Mouse (Mus musculus) urinary bladder, postnatal 14 days (tissue): ENCODE measurements around the gene Stac3.

ENCODE experiments used
- DNase-seq: peaks from one replicate; pipeline ENCODE4 v3.0.0; 2021; ENCODE audit warnings: low spot score

The Stac3 gene

DNA sequence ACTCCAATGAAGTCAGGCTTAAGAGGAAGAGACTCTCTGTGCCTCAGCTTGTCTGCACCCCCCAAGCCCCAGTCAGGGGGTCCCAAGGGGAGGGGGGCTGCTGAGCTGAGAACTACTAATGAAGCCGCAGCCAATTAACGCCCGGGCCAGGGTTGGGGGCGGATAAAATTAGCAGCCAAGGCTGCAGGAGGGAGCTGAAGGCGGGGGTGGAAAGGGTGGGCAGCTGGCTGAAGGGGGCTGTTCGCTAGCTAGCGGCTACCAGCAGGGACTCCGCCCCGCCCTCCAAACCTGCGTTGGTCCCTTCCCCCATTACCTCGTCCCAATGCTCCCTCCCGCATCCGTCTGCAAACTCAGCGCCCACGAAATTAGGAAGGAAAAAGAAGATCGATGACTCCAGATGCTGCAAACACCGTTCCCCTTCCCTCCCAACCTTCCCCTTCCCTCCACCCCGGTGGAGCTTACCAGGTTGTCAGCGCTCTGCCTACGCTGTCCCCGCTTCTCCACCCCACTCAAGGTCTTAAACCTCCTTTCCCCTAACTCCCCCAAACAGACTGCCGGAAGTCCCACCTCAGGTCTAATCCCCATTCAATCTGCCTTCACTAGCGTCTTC lies 23.3 kb downstream of the Stac3 start:
- DNase-seq, result no peak

DNA sequence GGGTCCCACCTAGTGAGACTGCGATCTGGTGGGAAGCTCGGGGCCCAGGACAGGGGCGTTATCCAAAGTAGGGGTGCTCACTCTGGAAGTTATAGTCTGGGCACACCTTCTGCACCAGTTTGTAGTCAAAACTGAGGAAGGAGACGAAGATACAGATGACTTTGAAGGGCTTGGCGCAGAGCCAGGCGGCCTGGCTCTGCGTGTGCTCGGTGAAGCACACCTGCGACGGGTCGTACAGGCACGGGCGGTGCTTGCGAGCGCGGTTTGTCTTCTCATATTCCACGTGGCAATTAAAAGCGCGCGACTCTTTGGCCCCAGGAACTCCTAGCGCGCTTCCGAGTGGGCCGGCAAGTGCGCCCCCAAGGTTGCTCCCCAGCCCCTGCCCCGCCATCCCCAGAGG lies 24.6 kb downstream of the Stac3 start:
- no peak for DNase-seq

DNA sequence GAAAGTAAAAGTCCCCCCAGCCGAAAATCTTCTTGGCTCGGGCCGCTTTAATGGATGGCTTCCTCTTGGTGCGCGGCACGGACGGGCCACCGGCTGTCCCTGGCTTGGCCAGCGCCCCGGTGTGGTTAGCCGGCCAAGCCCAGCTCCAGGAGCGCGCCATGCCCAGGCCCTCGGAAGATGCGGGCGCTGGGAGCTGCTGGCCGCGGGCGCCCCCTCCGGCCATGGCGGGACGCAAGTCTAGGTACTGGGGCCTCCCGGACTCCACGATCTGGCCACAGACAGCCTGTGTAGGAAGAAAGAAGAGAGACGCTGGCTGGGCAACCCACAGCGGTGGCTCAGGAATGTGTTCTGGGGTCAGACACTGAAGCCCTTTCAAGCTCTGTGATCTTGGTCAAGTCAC lies 25.2 kb downstream of the Stac3 start:
- DNase-seq, result peak; percentile 56

DNA sequence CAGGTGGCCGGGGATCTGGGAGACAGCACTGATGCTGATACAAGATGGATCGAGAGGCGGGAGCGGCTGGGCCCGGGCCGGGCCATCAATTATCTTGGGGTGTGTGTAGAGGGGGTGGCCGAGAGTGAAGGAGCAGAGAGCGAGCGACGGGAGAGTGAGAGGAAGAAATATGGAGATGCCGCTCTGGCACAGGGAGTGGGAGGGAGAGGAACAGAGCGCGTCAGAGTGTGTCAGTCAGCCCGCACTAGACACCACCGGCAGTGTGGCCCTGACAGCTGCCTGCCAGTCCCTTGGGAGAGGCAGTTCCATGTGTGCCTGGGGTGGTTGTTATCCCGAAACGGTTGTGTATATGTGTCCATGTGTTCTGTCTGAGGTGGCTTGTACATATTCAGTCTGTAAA lies 26.0 kb downstream of the Stac3 start:
- DNase-seq, result no peak

DNA sequence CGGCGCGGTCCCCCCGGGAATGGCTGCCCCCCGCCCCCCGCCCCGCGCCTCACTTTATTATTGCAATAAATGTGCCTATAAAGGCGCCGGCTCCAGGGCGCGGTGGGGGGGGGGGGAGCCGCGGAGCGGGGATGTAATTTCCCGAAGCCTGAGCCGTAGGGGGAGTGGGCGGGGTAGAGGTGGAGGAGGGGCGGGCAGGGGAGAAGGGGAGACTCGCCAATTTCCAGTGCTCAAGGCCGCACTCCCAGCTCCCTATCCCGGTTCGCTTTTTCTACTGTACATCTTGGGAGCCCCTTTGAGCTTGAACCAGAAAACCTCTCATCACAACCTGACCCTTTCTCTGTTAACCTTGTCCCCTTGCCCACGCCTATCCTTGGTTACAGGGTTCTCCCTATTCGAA lies 29.5 kb downstream of the Stac3 start:
- DNase-seq, result no peak

DNA sequence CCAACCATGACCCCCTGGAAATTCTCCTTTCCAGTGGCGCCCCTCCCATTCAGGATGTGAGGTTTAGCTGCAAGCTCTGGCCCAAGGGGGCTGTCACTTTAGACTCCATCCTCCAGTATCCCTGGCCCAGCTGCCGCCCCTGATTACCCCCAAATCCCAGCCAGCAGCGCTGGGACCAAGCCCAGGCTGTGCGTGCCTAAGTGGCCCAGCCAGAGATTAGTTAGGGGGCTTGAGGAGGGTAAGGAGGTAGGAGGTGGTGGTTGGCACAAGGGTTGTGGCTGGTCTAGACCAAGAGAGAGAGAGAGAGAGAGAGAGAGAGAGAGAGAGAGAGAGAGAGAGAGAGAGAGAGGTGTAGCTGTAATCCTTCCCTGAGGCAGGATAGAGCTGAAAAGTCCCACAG lies 30.1 kb downstream of the Stac3 start:
- DNase-seq, result no peak

DNA sequence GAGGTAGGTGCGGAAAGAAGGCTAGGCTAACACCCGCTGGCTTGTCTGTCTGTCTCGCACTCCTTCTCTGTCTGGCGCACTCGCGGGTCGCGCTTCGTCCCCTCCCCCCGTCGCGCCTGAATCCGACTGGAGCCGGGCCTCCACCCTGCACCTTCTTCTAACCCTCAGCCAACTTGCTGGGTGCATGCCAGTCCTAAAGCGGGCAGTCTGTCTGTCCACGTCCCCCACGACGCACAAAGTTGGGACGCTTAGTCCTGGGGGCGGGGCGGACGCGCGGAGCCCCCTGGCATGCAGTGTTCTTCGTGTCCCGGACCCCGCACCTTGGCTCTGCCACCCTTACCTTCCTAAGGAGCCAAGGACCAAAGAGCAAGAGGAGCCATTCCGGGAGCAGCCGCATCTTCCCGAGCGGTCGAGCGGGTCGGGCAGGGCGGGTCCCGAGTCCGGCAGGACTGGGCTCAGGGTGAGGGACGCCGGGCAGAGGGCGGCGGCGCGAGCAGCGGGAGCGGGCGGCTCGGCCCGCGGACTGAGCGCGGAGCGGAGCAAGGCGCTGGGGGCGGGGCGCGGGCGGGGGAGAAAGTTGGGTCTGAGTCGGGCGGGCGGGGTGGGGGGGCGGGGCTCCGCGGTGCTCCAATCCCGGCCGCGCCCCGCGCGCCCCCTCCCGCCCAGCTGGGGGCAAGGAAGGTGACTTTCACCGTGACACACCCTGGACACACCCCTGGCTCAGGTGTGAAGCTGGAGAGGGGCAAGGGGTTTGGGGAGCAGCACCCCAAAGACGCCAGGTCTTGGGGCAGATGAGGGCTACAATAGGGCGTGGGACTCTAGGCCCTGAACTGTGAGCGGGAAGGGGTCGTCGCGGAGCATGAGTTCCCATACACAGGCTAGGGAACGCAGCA lies 32.8 kb downstream of the Stac3 start, which contains the start of gene Nxph4:
TSS of gene Nxph4 (minus strand) at position 524 of the 893 bp plus-strand sequence.
- no peak for DNase-seq

DNA sequence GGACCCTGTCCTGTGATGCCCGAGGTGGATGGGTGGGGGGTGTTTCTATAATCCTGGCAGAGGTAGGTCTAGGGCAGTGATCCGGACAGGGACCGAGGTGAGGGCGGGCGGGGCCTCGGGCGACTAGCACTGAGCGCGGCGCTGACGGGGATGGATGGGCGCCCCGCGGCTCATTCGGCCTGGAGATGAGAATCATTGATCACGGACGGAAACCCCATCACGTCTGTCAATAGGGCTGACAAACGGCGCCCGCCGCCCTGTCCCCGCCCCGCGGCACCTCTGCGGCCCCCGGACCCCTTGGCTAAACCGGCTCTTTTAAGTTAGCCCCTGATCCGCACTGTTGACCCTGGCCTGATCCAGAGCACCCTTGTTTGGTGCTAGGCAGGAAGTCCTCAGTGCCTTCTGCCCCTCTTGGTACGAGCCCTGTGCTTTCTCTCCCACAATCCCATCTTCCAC lies 33.5 kb downstream of the Stac3 start:
- no peak for DNase-seq

DNA sequence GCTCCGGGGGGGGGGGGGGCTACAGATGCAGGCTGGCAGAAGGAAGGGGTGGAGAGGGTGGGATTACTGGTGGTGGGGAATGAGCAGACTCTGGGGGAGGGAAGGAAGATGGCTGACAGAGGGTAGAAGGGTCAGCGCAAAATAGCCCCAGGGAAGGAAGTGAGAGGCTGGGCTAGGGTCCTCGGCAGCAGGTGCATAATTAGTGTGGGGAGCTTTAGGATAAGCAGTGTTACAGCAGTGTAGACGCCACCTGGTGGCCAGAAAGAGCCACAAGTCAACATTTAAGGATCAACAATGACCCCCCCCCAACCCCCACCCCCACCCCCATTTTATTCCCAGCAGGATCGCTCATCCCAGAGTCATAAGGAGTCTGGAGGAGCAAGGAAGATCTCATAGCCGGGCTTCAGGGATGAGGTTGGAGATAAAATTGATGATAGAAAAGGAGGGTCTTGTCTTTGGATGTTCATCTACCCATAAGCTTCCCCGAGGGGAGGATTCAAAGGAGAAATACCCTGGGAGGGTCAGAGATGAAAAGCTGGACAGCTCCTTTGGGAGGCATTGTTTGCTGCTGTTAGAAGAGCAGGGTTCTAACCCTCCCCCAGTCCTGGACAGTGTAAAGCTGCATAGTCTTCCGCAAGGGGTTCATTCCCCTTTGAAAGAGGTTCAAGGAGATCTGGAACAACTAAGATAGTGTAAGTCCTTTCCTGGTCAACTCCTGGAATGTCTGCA lies 35.3 kb downstream of the Stac3 start:
- DNase-seq, result peak; percentile 49

DNA sequence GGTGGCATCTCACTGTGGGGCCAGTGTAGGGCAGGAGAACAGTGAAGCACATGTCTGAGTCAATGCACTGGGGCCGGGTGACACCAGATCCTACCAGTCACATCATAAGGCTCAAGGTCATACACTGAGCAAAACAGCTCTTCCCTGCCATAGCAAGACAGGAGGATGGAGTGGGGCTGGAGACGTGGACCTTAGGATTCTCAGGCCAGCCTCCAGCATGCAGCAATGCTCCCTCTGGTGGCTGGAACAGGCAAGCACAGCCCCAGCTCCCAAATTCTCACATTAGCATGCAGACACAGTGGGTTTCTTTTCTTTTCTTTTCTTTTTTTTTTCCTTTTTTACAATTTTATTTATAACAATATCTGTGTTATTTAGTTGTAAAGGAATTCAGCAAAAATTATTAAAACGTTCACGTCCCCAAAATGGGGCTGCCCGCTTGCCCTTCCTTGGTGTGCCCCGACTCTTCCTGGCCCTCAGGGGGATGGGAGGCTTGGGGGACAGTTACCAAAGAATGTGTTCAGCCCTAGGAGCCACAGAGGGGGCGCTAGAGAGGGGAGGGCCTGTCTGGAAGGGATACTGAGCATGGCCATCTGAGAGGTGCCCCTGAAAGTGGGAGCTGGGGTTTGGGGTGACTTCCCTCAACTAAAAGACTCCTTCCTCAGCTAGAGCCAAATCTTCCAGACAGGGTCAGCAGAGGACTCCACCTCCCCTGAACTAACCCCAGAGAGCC lies 36.5 kb downstream of the Stac3 start:
- peak; percentile 82 for DNase-seq

DNA sequence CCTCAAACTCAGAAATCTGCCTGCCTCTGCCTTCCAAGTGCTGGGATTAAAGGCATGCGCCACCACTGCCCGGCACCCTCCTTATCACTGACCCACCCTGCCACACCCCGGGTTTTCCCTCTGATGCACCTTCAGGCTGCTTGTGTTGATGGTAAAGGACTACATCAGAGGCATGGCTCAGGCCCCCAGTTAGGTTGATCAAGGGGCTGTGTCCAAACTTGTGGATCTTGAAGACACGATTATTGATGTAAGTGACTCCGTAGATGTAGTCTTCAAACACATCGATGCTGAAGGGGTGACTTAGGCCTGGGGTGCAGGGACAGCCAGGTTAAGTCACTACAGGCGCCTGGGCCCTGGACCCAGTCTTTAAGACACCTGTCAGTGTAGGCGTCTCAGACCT lies 40.0 kb downstream of the Stac3 start:
- no peak for DNase-seq

DNA sequence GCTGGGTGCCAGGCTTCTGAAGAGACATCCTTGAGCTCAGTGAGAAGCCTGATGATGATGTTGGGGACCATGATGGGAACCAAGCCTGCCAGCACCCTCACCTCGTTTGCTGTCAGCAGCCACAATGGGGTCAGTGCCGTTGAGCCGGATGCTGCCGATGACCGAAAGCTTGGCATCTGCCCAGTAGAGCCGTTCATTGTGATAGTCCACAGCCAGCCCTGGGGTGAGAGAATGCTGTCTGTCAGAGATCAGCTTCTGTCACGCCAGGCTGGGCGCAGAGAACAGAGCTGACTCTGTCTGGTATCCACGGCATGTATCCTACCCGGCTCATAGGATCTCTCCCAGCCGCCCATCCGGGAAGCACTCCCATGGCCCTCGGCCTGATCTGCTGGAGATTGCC lies 40.6 kb downstream of the Stac3 start:
- no peak for DNase-seq

DNA sequence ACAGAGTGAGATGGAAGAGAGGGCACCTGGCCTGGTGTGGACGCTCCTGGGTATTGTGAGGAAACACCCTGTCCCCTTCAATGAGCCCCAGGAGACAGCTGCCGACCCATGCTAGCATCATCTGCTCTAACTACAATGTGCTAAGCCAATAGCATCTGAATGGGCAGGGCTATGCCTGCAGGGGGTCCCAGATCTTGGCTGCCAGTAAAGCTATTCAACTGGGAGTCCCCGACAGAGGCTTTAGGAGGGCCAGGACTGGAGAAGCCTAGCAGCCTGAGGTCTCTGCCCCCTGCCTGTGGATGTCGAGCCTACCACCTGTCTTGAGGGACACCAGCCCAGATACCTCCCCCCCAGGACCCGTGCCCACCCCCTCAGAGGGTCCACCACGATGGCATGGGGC lies 41.2 kb downstream of the Stac3 start:
- no peak for DNase-seq

DNA sequence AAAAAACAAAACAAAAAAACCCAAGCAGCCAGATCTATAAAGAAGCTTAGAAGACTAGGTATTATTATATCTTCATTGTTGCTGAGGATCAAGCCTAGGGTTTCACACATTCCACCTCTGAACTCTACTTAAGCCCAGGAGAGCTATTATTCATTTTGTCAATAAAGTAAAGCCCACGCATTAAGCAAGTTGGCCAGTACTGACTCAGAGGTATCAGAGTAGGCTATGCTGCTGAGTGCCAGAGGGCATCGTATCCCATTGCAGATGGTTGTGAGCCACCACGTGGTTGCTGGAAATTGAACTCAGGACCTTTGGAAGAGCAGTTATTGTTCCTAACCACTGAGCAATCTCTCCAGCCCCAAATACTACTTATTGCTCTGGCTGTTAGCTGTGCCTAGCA lies 42.4 kb downstream of the Stac3 start:
- no peak for DNase-seq

DNA sequence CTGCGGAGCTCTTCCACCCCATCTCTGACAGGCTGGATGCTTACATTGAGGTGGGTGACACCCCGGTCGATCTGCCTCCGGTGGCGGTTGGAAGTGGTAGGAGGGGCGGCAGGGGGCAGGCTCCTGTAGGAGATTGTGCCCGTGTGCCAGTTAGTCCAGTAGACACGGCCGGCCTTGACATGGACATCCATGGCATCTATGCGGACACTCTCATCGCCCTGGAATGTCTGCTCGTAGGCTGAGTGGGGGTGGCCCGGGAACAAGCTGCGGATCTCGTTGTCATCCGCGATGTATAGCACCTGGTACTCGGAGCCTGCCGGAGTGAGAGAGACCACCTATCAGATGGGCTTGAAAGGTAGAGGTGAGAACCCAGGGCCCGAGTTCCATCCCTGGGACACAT lies 42.9 kb downstream of the Stac3 start:
- no peak for DNase-seq

DNA sequence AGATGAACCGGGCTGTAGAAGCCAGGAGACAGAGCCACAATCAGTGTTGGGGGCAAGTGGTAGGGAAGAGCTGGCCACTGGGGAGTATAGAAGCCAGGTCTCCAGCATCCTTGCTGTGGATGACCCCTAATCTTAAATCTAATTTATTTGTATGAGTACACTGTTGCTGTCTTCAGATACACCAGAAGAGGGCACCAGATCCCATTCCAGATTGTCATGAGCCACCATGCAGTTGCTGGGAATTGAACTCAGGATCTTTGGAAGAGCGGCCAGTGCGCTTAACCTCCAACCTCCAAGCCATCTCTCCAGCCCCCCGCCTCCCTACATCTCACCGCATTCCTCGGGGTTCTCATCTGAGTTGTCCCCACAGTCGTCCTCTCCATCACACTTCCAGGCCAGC lies 45.0 kb downstream of the Stac3 start:
- DNase-seq, result no peak

DNA sequence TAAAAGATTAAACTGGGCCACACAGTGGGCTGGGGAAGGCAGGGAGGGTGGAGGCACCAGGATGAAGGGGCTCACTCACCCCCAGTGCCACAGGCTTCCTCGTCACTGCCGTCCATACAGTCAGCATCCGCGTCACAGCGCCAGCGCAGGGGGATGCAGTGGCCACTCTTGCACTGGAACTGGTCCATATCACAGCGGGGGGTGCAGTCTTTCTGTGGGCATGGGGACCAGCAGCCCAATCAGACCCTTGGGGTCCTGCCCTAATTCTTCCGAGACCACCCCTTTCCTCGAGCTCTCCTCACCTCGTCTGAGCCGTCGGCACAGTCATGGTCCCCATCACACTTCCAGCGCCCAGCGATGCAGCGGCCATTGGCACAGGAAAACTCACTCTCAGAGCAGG lies 46.8 kb downstream of the Stac3 start:
- no peak for DNase-seq

DNA sequence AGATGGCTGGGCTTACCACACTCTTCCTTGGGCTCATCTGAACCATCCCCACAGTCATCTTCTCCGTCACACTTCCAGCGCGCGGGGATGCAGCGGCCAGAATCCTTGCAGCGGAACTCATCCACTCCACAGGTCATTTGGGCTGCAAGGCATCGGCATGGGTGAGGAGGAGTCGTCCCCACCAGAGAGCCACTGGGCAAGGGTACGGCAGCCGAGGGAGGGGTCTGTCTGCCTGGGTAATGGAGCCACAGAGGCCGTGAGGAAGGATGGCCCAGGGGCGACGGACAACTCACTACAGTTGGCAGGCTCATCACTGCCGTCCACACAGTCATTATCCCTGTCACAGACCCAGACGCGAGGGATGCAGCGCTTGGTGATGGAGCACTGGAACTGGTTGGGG lies 48.4 kb downstream of the Stac3 start:
- no peak for DNase-seq

DNA sequence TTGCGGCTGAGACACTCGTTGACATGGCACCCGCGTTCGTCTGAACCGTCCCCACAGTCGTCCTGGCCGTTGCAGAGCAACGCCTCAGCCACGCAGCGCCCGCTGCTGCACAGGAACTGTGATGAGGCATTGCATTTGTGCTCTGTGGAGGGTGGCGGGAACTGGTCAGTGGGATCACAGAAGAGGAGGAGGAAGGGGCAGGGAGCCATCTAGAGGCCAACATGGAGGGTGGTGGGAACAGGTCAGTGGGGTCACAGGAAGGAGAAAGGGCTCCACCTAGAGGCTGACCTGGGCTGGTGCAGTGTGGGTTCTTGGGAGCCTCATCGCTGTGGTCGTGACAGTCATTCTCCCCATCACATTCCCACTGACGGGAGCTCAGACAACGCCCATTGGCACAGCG lies 54.2 kb downstream of the Stac3 start:
- DNase-seq, result no peak

DNA sequence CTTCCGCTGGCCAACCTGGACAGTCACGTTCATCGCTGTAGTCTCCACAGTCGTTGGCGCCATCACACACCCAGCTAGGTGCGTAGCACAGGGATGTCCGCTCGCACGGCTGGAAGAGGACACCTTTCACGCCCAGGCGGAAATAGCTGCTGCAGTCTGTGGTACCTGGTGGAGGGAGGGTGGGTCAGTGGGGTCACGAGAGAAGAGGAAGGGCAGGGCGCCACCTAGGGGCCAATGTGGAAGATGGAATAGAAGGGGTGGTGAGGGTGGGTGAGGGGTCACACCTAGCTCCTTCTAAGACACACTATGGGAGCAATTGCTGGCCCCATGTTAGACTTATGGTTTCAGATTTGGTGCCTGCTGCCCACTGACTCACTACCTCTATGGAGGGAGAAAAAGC lies 55.9 kb downstream of the Stac3 start:
- no peak for DNase-seq
